Mouse (Mus musculus): Measurements from ENCODE around the gene Fnip2. TPM values are rescaled to one million over a fixed set of nuclear protein-coding genes. Genes with fewer than 3 reads are reported as not detected.
"Not testable (repeated sequence)": the region's sequence is repeated elsewhere in the genome, so short reads cannot be mapped to it uniquely, and the experiment has no call there.

Fnip2 gene
- polyA plus RNA-seq, 1 experiment, result 10.2 TPM

DNA sequence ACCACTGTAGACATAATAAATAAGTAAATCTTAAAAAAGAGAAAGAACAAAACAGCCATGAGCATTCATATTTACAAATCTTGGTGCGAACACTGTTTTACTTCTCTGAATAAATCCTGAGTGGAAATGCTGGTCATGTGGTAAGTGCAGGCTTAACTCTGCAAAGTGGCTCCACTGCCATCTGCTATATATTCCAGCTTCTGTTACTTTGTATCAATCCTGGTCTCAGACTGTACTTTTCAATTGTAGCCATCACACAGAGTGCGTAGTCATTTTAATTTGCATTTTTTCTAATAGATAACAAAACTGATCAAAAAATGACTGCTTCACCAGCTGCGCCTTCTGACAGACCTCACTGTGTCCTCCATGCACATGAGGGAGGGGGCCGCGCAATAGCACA is 98.2 kb downstream of the Fnip2 start:
- H3K27ac ChIP-seq (ENCODE audit: insufficient read depth, low read length), result no peak overlapping the region
- H3K4me3 ChIP-seq (ENCODE audit: insufficient read depth, low read length), result no peak overlapping the region
- TF ChIP-seq POLR2A (IDR thresholded peaks at IDR 0.05; ENCODE audit: extremely low read depth, insufficient read depth, low read length) (no peak), CTCF (IDR thresholded peaks at IDR 0.05; ENCODE audit: extremely low read depth, insufficient read depth, low read length) (no peak)
- H3K4me1 ChIP-seq (ENCODE audit: control insufficient read depth, insufficient read depth, low read length), result no peaks in the 10 kb centered on the region; the same call in 1 of the 2 replicates

DNA sequence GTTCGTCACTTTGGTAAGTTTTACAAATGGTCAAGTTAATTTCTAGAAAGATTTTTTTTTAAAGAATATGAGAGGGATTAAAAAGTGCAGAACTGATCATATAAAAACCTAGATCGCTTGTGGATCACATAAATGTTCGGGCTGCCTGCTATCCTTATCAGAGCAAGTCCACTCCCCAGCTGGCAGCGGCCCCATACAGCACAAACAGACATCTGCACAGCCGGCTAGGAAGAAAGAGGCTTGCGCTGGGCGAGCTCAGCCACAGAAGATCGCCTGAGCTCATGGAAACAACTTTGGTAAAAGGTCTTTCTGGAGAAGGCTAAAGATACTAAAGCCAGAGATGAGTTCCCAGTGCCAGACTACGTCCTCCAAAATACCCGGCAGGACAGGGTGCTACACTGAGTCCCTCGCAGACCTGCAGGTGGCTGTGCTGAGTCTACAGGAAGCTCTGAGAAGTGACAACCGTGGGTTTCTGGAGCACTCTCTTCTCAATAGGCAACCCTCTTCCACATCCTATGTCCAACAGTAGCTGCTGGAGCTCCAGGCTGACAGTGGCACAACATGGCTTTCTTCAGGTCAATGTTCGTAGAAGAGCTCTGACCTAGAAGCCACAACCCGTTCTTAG is 108.8 kb downstream of the Fnip2 start:
- Histone ChIP-seq H3K4me3 (ENCODE audit: insufficient read depth, low read length) (no peak overlapping the region), H3K4me1 (ENCODE audit: control insufficient read depth, insufficient read depth, low read length) (no peaks in the 10 kb centered on the region), H3K27ac (ENCODE audit: insufficient read depth, low read length) (no peak overlapping the region)
- TF ChIP-seq POLR2A (IDR thresholded peaks at IDR 0.05; ENCODE audit: extremely low read depth, insufficient read depth, low read length) (no peak), CTCF (IDR thresholded peaks at IDR 0.05; ENCODE audit: extremely low read depth, insufficient read depth, low read length) (no peak)

DNA sequence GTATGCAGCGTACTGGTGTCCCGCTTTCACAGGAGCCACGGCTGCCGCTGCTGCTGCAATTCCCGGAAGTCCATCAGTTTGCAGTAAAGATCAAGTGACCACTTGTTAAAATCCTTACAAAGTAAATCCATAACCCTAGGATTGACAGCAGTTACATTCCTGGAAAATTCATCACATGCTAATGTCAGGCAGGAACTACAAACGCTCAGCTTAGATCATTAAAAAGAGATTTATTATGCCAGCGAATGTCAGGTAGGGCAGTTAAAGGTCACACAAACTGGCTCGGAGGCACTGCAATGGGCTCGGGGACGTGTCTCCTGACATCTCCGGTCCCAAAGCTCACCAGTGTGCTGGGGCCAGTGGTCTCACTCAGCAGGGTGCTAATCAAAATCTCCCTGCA is 111.8 kb downstream of the Fnip2 start:
- no peak overlapping the region for H3K27ac ChIP-seq (ENCODE audit: insufficient read depth, low read length)
- H3K4me3 ChIP-seq (ENCODE audit: insufficient read depth, low read length), result no peak overlapping the region
- no peak for TF ChIP-seq POLR2A (IDR thresholded peaks at IDR 0.05; ENCODE audit: extremely low read depth, insufficient read depth, low read length)
- TF ChIP-seq CTCF (IDR thresholded peaks at IDR 0.05; ENCODE audit: extremely low read depth, insufficient read depth, low read length), result no peak
- H3K4me1 ChIP-seq (ENCODE audit: control insufficient read depth, insufficient read depth, low read length), result no peaks in the 10 kb centered on the region

DNA sequence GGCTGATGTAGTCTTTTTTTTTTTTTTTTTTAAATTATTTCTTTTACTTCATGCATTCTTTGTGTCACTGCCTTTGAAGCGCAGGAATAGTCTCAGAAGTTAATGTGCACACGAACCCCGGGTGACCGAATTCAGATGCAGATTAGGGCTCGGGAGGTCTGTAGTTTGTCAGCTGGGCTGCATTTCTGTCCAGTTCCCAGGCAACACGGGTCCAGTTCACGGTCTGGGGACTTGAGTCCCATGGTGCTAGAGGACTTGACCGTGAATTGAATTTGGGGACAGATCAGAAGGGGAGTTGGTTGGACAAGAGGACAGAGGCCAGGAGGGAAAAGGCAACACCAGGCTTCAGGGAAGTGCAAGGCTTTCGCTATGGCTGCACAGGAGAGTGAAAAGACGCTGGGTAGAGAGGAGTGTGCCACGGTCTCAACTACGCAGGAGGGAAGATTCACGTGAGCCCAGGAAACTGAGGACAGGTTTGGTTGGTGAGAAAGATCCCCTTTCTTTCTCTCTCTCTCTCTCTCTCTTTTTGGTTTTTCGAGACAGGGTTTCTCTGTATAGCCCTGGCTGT is 114.8 kb downstream of the Fnip2 start:
- TF ChIP-seq CTCF (IDR thresholded peaks at IDR 0.05; ENCODE audit: extremely low read depth, insufficient read depth, low read length), result no peak
- no peak for TF ChIP-seq POLR2A (IDR thresholded peaks at IDR 0.05; ENCODE audit: extremely low read depth, insufficient read depth, low read length)

DNA sequence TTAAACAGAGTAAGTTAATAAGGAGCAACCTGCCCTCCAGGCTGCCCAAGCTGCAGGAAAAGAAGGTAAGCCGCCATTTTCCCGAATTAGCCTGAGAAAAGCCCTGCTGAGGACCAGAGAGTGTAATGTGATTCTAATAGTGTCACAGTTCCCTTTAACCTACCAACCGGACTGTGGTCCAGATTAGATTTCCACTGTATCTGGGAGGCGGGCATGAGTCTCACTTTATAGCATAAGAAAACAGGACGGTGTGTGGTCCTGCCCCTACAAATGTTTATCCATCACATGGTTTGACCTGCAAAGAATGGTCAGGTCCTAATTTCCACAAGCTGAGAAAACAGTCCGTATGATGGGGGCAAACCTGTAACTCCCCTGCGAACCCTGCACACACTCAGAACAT is 118.2 kb downstream of the Fnip2 start:
- Histone ChIP-seq H3K27ac (ENCODE audit: insufficient read depth, low read length) (no peak overlapping the region), H3K4me1 (ENCODE audit: control insufficient read depth, insufficient read depth, low read length) (no peaks in the 10 kb centered on the region; the same call in 1 of the 2 replicates), H3K4me3 (ENCODE audit: insufficient read depth, low read length) (no peak overlapping the region)
- TF ChIP-seq CTCF (IDR thresholded peaks at IDR 0.05; ENCODE audit: extremely low read depth, insufficient read depth, low read length), result no peak
- no peak for TF ChIP-seq POLR2A (IDR thresholded peaks at IDR 0.05; ENCODE audit: extremely low read depth, insufficient read depth, low read length)

More for the DNA sequence above, 114.8 kb downstream of the Fnip2 start:
- H3K4me1 ChIP-seq (ENCODE audit: control insufficient read depth, insufficient read depth, low read length), result no peaks in the 10 kb centered on the region
- H3K27ac ChIP-seq (ENCODE audit: insufficient read depth, low read length), result no peak overlapping the region
- no peak overlapping the region for H3K4me3 ChIP-seq (ENCODE audit: insufficient read depth, low read length)

DNA sequence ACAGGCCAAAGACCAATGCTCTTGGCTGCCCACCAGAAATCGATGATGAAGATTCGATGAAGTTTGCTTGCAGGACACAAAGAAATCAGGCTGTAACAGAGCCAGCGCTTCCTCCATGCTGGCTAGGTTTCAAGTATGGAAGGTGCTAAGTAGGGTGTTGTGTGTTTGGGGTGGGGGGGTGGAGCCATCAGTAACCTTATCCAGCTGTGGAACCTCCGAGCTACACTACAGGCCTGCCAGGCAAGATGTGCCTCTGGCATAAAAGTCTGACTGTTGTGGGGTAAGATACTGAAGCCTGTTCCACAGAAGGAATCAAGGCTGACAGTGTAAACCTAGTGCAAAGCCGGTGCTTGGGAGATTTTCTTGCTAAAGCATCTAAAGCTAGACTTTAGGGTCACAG is 119.2 kb downstream of the Fnip2 start:
- TF ChIP-seq CTCF (IDR thresholded peaks at IDR 0.05; ENCODE audit: extremely low read depth, insufficient read depth, low read length), result no peak
- no peak for TF ChIP-seq POLR2A (IDR thresholded peaks at IDR 0.05; ENCODE audit: extremely low read depth, insufficient read depth, low read length)
- Histone ChIP-seq H3K4me1 (ENCODE audit: control insufficient read depth, insufficient read depth, low read length) (no peaks in the 10 kb centered on the region; the same call in 1 of the 2 replicates), H3K4me3 (ENCODE audit: insufficient read depth, low read length) (no peak overlapping the region), H3K27ac (ENCODE audit: insufficient read depth, low read length) (no peak overlapping the region)

DNA sequence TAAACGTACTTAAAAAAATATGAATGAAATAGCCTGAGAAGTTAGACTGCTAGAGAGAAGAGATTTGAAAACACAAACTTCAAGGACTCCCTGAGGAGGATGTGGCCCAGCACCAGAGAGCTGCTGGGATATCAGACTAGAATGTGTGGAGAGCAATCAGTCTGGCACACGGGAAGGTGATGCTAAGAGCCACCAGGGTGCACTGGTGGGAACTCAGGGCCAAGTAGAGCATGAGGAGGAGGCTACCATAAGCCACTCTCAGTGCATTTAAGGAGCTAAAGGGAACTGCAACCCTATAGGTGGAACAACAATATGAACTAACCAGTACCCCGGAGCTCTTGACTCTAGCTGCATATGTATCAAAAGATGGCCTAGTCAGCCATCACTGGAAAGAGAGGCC is 120.9 kb downstream of the Fnip2 start:
- not testable (repeated sequence) for H3K4me3 ChIP-seq (ENCODE audit: insufficient read depth, low read length); H3K27ac ChIP-seq (ENCODE audit: insufficient read depth, low read length); H3K4me1 ChIP-seq (ENCODE audit: control insufficient read depth, insufficient read depth, low read length)

DNA sequence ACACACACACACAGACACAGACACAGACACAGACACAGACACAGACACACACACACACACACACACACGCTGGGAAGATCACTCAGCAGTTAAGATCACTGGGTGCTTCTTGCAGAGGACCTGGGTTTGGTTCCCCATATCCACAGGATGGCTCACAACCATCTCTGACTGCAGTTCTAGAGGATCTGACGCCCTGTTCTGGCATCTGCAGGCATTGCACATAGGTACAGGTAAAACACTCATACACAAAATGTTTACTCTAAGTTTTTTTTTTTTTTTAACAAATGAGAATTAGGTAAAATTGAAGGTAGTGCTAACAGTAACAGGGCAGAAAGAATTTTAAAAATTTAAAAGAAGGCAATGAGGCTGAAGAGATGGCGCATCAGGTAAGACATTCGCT is 121.5 kb downstream of the Fnip2 start:
- no peak for TF ChIP-seq POLR2A (IDR thresholded peaks at IDR 0.05; ENCODE audit: extremely low read depth, insufficient read depth, low read length)
- no peak for TF ChIP-seq CTCF (IDR thresholded peaks at IDR 0.05; ENCODE audit: extremely low read depth, insufficient read depth, low read length)
- H3K4me1 ChIP-seq (ENCODE audit: control insufficient read depth, insufficient read depth, low read length), result peaks cover 2% of the 10 kb centered on the region; the same call in 1 of the 2 replicates
- H3K27ac ChIP-seq (ENCODE audit: insufficient read depth, low read length), result no peak overlapping the region
- H3K4me3 ChIP-seq (ENCODE audit: insufficient read depth, low read length), result no peak overlapping the region

DNA sequence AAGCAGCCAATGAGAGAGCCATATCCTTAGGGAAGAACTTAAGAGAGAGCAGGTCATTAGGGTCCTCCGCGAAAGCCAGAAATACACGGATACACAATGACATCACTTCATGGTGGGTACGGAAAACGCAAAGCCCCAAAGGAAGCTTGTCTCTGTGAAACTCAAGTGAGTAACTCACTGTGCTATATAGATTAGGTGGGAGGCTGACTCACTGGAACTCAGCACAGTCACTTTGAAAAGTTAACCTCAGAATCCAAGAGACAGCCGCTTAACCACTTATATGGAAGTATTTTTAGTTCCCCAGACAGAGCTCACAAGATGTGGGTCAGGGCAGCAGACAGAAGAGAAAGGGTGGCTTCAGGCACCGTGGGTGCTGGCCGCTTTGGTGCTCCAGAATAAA is 122.6 kb downstream of the Fnip2 start:
- no peak overlapping the region for H3K27ac ChIP-seq (ENCODE audit: insufficient read depth, low read length)

DNA sequence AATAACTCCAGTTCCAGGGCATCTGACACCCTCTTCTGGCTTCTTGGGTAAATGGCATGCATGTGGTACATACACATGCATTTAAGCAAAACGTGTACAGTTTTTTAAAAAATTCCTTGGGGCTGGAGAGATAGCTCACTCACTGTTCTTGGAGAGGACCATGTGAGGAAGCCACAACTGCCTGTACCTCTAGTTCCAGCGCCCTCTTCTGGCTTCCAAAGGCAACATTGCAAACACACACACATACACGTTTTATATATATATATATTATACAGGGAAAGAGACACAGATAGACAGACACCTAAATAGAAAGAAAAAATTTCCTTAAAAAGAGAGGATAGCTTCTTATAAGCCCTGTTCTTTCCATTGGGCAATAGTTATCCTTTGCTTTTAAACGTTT is 123.7 kb downstream of the Fnip2 start:
- TF ChIP-seq CTCF (IDR thresholded peaks at IDR 0.05; ENCODE audit: extremely low read depth, insufficient read depth, low read length), result no peak
- TF ChIP-seq POLR2A (IDR thresholded peaks at IDR 0.05; ENCODE audit: extremely low read depth, insufficient read depth, low read length), result no peak
- H3K27ac ChIP-seq (ENCODE audit: insufficient read depth, low read length), result no peak overlapping the region
- H3K4me1 ChIP-seq (ENCODE audit: control insufficient read depth, insufficient read depth, low read length), result peaks cover 5% of the 10 kb centered on the region
- no peak overlapping the region for H3K4me3 ChIP-seq (ENCODE audit: insufficient read depth, low read length)

More for the DNA sequence above, 122.6 kb downstream of the Fnip2 start:
- Histone ChIP-seq H3K4me3 (ENCODE audit: insufficient read depth, low read length) (no peak overlapping the region), H3K4me1 (ENCODE audit: control insufficient read depth, insufficient read depth, low read length) (peaks cover 5% of the 10 kb centered on the region)
- TF ChIP-seq POLR2A (IDR thresholded peaks at IDR 0.05; ENCODE audit: extremely low read depth, insufficient read depth, low read length) (no peak), CTCF (IDR thresholded peaks at IDR 0.05; ENCODE audit: extremely low read depth, insufficient read depth, low read length) (no peak)
